25 mouse cellular contexts compared by ENCODE assay signal in the genomic region with DNA sequence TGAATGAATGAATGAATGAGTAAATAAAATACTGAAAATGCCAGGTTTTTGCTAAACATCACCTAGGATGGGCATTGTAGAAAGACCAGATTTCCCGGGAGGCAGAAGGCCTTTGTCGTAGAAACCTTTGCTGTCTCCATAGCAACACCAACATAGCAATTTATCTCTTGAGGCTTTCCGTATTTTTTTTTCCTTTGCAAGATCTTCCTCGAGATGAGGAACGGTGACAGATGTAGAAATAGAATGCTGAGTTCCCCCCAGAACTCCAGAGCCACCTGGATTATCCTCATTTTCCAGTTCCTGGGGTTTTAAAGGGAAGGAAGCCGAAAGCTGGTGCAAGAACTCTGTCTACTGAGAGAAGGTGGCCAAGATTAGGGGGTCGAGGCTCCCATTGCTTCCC. TPM values are rescaled to one million over a fixed set of nuclear protein-coding genes. Genes with fewer than 3 reads are reported as not detected.
DNase-seq lines count a peak whose midpoint lies in the region; ATAC-seq and TF ChIP-seq lines count a peak whose summit lies in the region.
"Had no signal": no experiment of that assay in that cellular context is flagged by ENCODE, and none has a peak within 500 bp of the region (broad histone marks: within the 10 kb centered on the region; RNA-seq: fewer than 3 reads in every experiment).

No protein-coding gene starts in this region.

- WGBS in cerebellum, adult 2 months, result 38% methylated on average over 7 of the region's 7 CpGs
- WGBS in heart, embryonic 10.5 days, result 75% methylated on average over 7 of the region's 7 CpGs
- 50% methylated on average over 7 of the region's 7 CpGs for WGBS in hindbrain, postnatal 0 days
- WGBS in hindbrain, embryonic 12.5 days, result 80% methylated on average over 7 of the region's 7 CpGs
- 59% methylated on average over 7 of the region's 7 CpGs for WGBS in midbrain, postnatal 0 days
- WGBS in midbrain, embryonic 11.5 days, result 82% methylated on average over 7 of the region's 7 CpGs

- H3K27me3 ChIP-seq in cerebellum, adult 2 months (ENCODE audit: control insufficient read depth, insufficient read depth, low read length), result no peaks in the 10 kb centered on the region
- no peaks in the 10 kb centered on the region for H3K27me3 ChIP-seq in heart, embryonic 10.5 days (ENCODE audit: insufficient read depth, poor library complexity, severe bottlenecking)
- H3K27me3 ChIP-seq in hindbrain, postnatal 0 days (ENCODE audit: insufficient read depth, low read length), result no peaks in the 10 kb centered on the region
- no peaks in the 10 kb centered on the region for H3K27me3 ChIP-seq in hindbrain, embryonic 12.5 days
- no peaks in the 10 kb centered on the region for H3K27me3 ChIP-seq in midbrain, postnatal 0 days (ENCODE audit: insufficient read depth, low read length)
- no peaks in the 10 kb centered on the region for H3K27me3 ChIP-seq in midbrain, embryonic 11.5 days (ENCODE audit: control insufficient read depth, insufficient read depth, low read length)
- H3K27me3 ChIP-seq: kidney, embryonic 15.5 days; limb, embryonic 15.5 days; neural tube, embryonic 12.5 days had no signal

- peaks cover 30% of the 10 kb centered on the region for H3K4me1 ChIP-seq in cerebellum, adult 2 months (ENCODE audit: control insufficient read depth, insufficient read depth, low read length)
- H3K4me1 ChIP-seq in heart, embryonic 10.5 days, result peaks cover 17% of the 10 kb centered on the region
- no peaks in the 10 kb centered on the region for H3K4me1 ChIP-seq in hindbrain, postnatal 0 days (ENCODE audit: insufficient read depth, low read length)
- H3K4me1 ChIP-seq in hindbrain, embryonic 12.5 days, result no peaks in the 10 kb centered on the region
- no peaks in the 10 kb centered on the region for H3K4me1 ChIP-seq in midbrain, postnatal 0 days (ENCODE audit: insufficient read depth, low read length)
- no peaks in the 10 kb centered on the region for H3K4me1 ChIP-seq in midbrain, embryonic 11.5 days (ENCODE audit: control insufficient read depth, insufficient read depth, low read length)
- H3K4me1 ChIP-seq: neural tube, embryonic 12.5 days had no signal

- no peak overlapping the region for H3K4me3 ChIP-seq in cerebellum, adult 2 months (replicated peaks; ENCODE audit: insufficient read depth, low read depth, low read length)
- H3K4me3 ChIP-seq in heart, embryonic 10.5 days, result no peak overlapping the region
- no peak overlapping the region for H3K4me3 ChIP-seq in hindbrain, postnatal 0 days (ENCODE audit: low read length)
- H3K4me3 ChIP-seq in hindbrain, embryonic 12.5 days, result no peak overlapping the region
- H3K4me3 ChIP-seq in midbrain, postnatal 0 days (ENCODE audit: low read depth, low read length), result no peak overlapping the region
- H3K4me3 ChIP-seq in midbrain, embryonic 11.5 days (ENCODE audit: low read depth, low read length), result no peak overlapping the region
- H3K4me3 ChIP-seq: embryonic facial prominence, embryonic 10.5 days; kidney, embryonic 15.5 days; limb, embryonic 15.5 days; neural tube, embryonic 12.5 days had no signal

- DNase-seq in cerebellum, adult 2 months, result no peak
- no peak for DNase-seq in cerebellum, adult 9-10 months
- no peak for DNase-seq in heart, embryonic 10.5 days (ENCODE audit: low spot score)
- no peak for DNase-seq in heart, adult 18-20 months
- peak; percentile 29 for DNase-seq in hindbrain, postnatal 0 days (ENCODE audit: low spot score)
- DNase-seq in midbrain, postnatal 0 days (ENCODE audit: low spot score), result no peak
- no peak for DNase-seq in midbrain, embryonic 11.5 days (ENCODE audit: low spot score, missing footprints)
- DNase-seq: adrenal gland, postnatal 14 days; cerebellum, adult 9-11 months; gastrocnemius, postnatal 14 days; heart, adult 11 months; heart, postnatal 14 days; kidney, adult 11 months; kidney, postnatal 36 days; left cerebral cortex, postnatal 4 days; lung, embryonic 14.5 days; lung, postnatal 4 days; right cerebral cortex, postnatal 4 days; thymus, postnatal 14 days had no signal

- H3K9ac ChIP-seq in hindbrain, postnatal 0 days (replicated peaks; ENCODE audit: low read length), result no peak overlapping the region
- H3K9ac ChIP-seq in hindbrain, embryonic 12.5 days, result no peak overlapping the region
- H3K9ac ChIP-seq in midbrain, postnatal 0 days (replicated peaks; ENCODE audit: low read length, poor library complexity, severe bottlenecking), result 0 out of 2 replicates have a peak overlapping the region, but pooled peaks have one; percentile 24
- H3K9ac ChIP-seq in midbrain, embryonic 11.5 days (ENCODE audit: low read length), result no peak overlapping the region
- H3K9ac ChIP-seq: kidney, embryonic 15.5 days; limb, embryonic 15.5 days; liver, embryonic 14.5 days; lung, embryonic 14.5 days; neural tube, embryonic 12.5 days had no signal

- TF ChIP-seq POLR2A in cerebellum, adult 2 months (IDR thresholded peaks at IDR 0.05; ENCODE audit: borderline replicate concordance, insufficient read depth, low read length), result no peak

- no peak for TF ChIP-seq CTCF in cerebellum, adult 2 months (IDR thresholded peaks at IDR 0.05; ENCODE audit: borderline replicate concordance, insufficient read depth, low read depth, low read length)
- no peak for TF ChIP-seq CTCF in hindbrain, postnatal 0 days (IDR thresholded peaks at IDR 0.05; ENCODE audit: low read depth)
- TF ChIP-seq CTCF in midbrain, postnatal 0 days (IDR thresholded peaks at IDR 0.05), result no peak

- H3K27ac ChIP-seq in cerebellum, adult 2 months (ENCODE audit: insufficient read depth, low read length), result peak overlapping the region; percentile 40
- peak overlapping the region; percentile 62; the same call in 1 of the 2 replicates for H3K27ac ChIP-seq in heart, embryonic 10.5 days
- no peak overlapping the region; the same call in 1 of the 2 replicates for H3K27ac ChIP-seq in hindbrain, postnatal 0 days
- H3K27ac ChIP-seq in hindbrain, embryonic 12.5 days, result no peak overlapping the region
- peak overlapping the region; percentile 27; the same call in 1 of the 2 replicates for H3K27ac ChIP-seq in midbrain, postnatal 0 days (ENCODE audit: low read depth, low read length)
- no peak overlapping the region for H3K27ac ChIP-seq in midbrain, embryonic 11.5 days (ENCODE audit: low read depth, low read length)
- H3K27ac ChIP-seq: embryonic facial prominence, embryonic 10.5 days; limb, embryonic 15.5 days; liver, embryonic 14.5 days; neural tube, embryonic 12.5 days had no signal

- H3K36me3 ChIP-seq in heart, embryonic 10.5 days, result peaks cover 74% of the 10 kb centered on the region
- H3K36me3 ChIP-seq in hindbrain, postnatal 0 days (ENCODE audit: insufficient read depth, low read length), result peaks cover 5% of the 10 kb centered on the region; the same call in 1 of the 2 replicates
- H3K36me3 ChIP-seq in hindbrain, embryonic 12.5 days, result peaks cover 42% of the 10 kb centered on the region
- H3K36me3 ChIP-seq in midbrain, postnatal 0 days (ENCODE audit: insufficient read depth, low read length), result peaks cover 29% of the 10 kb centered on the region
- peaks cover 2% of the 10 kb centered on the region; the same call in 1 of the 2 replicates for H3K36me3 ChIP-seq in midbrain, embryonic 11.5 days (ENCODE audit: control insufficient read depth, insufficient read depth, low read length)

- H3K4me2 ChIP-seq in hindbrain, postnatal 0 days (ENCODE audit: low read depth, low read length), result no peak overlapping the region
- H3K4me2 ChIP-seq in hindbrain, embryonic 12.5 days (replicated peaks), result no peak overlapping the region
- no peak overlapping the region for H3K4me2 ChIP-seq in midbrain, postnatal 0 days (ENCODE audit: low read depth, low read length, poor library complexity, severe bottlenecking)
- H3K4me2 ChIP-seq in midbrain, embryonic 11.5 days, result no peak overlapping the region
- H3K4me2 ChIP-seq: kidney, embryonic 15.5 days; limb, embryonic 15.5 days; lung, embryonic 14.5 days; neural tube, embryonic 12.5 days had no signal

- ATAC-seq in hindbrain, postnatal 0 days, result no peak
- ATAC-seq in hindbrain, embryonic 12.5 days (ENCODE audit: low FRiP score), result no peak
- no peak for ATAC-seq in midbrain, postnatal 0 days (ENCODE audit: low FRiP score)
- no peak for ATAC-seq in midbrain, embryonic 11.5 days (ENCODE audit: low FRiP score)

- no peaks in the 10 kb centered on the region for H3K9me3 ChIP-seq in heart, embryonic 10.5 days
- no peaks in the 10 kb centered on the region for H3K9me3 ChIP-seq in hindbrain, postnatal 0 days (ENCODE audit: low read length)
- H3K9me3 ChIP-seq in hindbrain, embryonic 12.5 days (replicated peaks), result no peaks in the 10 kb centered on the region
- H3K9me3 ChIP-seq in midbrain, postnatal 0 days (ENCODE audit: low read length), result no peaks in the 10 kb centered on the region
- no peaks in the 10 kb centered on the region for H3K9me3 ChIP-seq in midbrain, embryonic 11.5 days (ENCODE audit: control insufficient read depth, low read length)
- H3K9me3 ChIP-seq: embryonic facial prominence, embryonic 10.5 days; kidney, embryonic 15.5 days; limb, embryonic 15.5 days; neural tube, embryonic 12.5 days had no signal

RNA-seq across cellular contexts. Expression of a gene that starts 32.9 kb away (rescaled TPM):
- 29.4 and 32.1 TPM in 2 replicates for polyA plus RNA-seq in cerebellum, adult 2 months (2012; rRNA removed)
- 18.8 and 23.5 TPM in 2 replicates for polyA plus RNA-seq in heart, embryonic 10.5 days (2016; fragmentation: Nextera tagmentation; extraction: Ambion mirVana)
- total RNA-seq in heart, adult 18-20 months (2021), result 10 to 100 TPM; 33.3 to 35.1 TPM
- 30.9 and 35.1 TPM in 2 replicates for total RNA-seq in hindbrain, postnatal 0 days (2014; rRNA removed)
- 10.8 and 10.9 TPM in 2 replicates for polyA plus RNA-seq in hindbrain, postnatal 0 days (2015; fragmentation: Nextera tagmentation; extraction: Ambion mirVana)
- 13.9 and 16.9 TPM in 2 replicates for polyA plus RNA-seq in hindbrain, embryonic 12.5 days (2016; fragmentation: Nextera tagmentation; extraction: Ambion mirVana)
- 31.6 and 32.5 TPM in 2 replicates for total RNA-seq in midbrain, postnatal 0 days (2014; rRNA removed)
- polyA plus RNA-seq in midbrain, postnatal 0 days (2015; fragmentation: Nextera tagmentation; extraction: Ambion mirVana), result 12.3 and 13.4 TPM in 2 replicates
- 32.8 and 33.4 TPM in 2 replicates for polyA plus RNA-seq in midbrain, embryonic 11.5 days (2014; fragmentation: Nextera tagmentation; extraction: Ambion mirVana)

RNA-seq across cellular contexts. Expression of a gene that starts 44.9 kb away (rescaled TPM):
- polyA plus RNA-seq in cerebellum, adult 2 months (2012; rRNA removed), result 81.1 and 88.6 TPM in 2 replicates
- polyA plus RNA-seq in heart, embryonic 10.5 days (2016; fragmentation: Nextera tagmentation; extraction: Ambion mirVana), result 23.2 and 30.2 TPM in 2 replicates
- 10 to 100 TPM; 20.9 to 23.3 TPM for total RNA-seq in heart, adult 18-20 months (2021)
- 32.2 and 39.6 TPM in 2 replicates for total RNA-seq in hindbrain, postnatal 0 days (2014; rRNA removed)
- 19.9 and 20.2 TPM in 2 replicates for polyA plus RNA-seq in hindbrain, postnatal 0 days (2015; fragmentation: Nextera tagmentation; extraction: Ambion mirVana)
- 30.4 and 31.2 TPM in 2 replicates for polyA plus RNA-seq in hindbrain, embryonic 12.5 days (2016; fragmentation: Nextera tagmentation; extraction: Ambion mirVana)
- 39.7 and 45.7 TPM in 2 replicates for total RNA-seq in midbrain, postnatal 0 days (2014; rRNA removed)
- polyA plus RNA-seq in midbrain, postnatal 0 days (2015; fragmentation: Nextera tagmentation; extraction: Ambion mirVana), result 20.4 and 21.3 TPM in 2 replicates
- polyA plus RNA-seq in midbrain, embryonic 11.5 days (2014; fragmentation: Nextera tagmentation; extraction: Ambion mirVana), result 11.2 and 11.3 TPM in 2 replicates

Comparison
In these comparisons a context has a peak if more than half of its experiments do, and no peak if none do; other contexts are left out.
1. H3K27ac ChIP-seq: peak in cerebellum, adult 2 months (single experiment), heart, embryonic 10.5 days (single experiment) and midbrain, postnatal 0 days (single experiment); none in hindbrain, postnatal 0 days (single experiment), hindbrain, embryonic 12.5 days (single experiment) and midbrain, embryonic 11.5 days (single experiment).